Mouse (Mus musculus): Measurements from ENCODE around the gene Amigo1.

Amigo1 gene

GRCm38 (mm10) chr3:108186098-108187047 is at the start of gene Amigo1:
Gene Amigo1, plus strand, starts transcription at chr3:108186335.
- DNase-seq (ENCODE audit: low spot score): no peak

GRCm38 (mm10) chr3:108139113-108139512 is 47.0 kb upstream of the Amigo1 start:
- DNase-seq (ENCODE audit: low spot score): no peak

GRCm38 (mm10) chr3:108140786-108141185 is 45.3 kb upstream of the Amigo1 start:
- DNase-seq (ENCODE audit: low spot score): no peak

GRCm38 (mm10) chr3:108145534-108146445 is 40.3 kb upstream of the Amigo1 start, which contains the start of gene Gnai3:
Gene Gnai3, minus strand, starts transcription at chr3:108146146.
- DNase-seq (ENCODE audit: low spot score): peak; percentile 83

GRCm38 (mm10) chr3:108146671-108147070 is 39.5 kb upstream of the Amigo1 start:
- DNase-seq (ENCODE audit: low spot score): no peak

GRCm38 (mm10) chr3:108147386-108148235 is 38.5 kb upstream of the Amigo1 start:
- peak; percentile 65 for DNase-seq (ENCODE audit: low spot score)

GRCm38 (mm10) chr3:108152290-108152689 is 33.8 kb upstream of the Amigo1 start:
- DNase-seq (ENCODE audit: low spot score): no peak

- no peak for DNase-seq (ENCODE audit: low spot score)
Observed at GRCm38 (mm10) chr3:108154656-108155055, 31.5 kb upstream of the Amigo1 start, which contains the start of gene Gpr61. Gene Gpr61, minus strand, starts transcription at chr3:108154882.

GRCm38 (mm10) chr3:108158383-108159037 is 27.6 kb upstream of the Amigo1 start:
- no peak for DNase-seq (ENCODE audit: low spot score)

GRCm38 (mm10) chr3:108164091-108164490 is 22.0 kb upstream of the Amigo1 start:
- no peak for DNase-seq (ENCODE audit: low spot score)

GRCm38 (mm10) chr3:108164807-108165206 is 21.3 kb upstream of the Amigo1 start:
- DNase-seq (ENCODE audit: low spot score): peak; percentile 48

- DNase-seq (ENCODE audit: low spot score): no peak
Observed at GRCm38 (mm10) chr3:108165532-108166315, 20.4 kb upstream of the Amigo1 start.

GRCm38 (mm10) chr3:108166486-108167211 is 19.5 kb upstream of the Amigo1 start:
- DNase-seq (ENCODE audit: low spot score): no peak

GRCm38 (mm10) chr3:108167499-108167898 is 18.6 kb upstream of the Amigo1 start:
- DNase-seq (ENCODE audit: low spot score): no peak

- no peak for DNase-seq (ENCODE audit: low spot score)
Observed at GRCm38 (mm10) chr3:108169199-108169598, 16.9 kb upstream of the Amigo1 start.

- DNase-seq (ENCODE audit: low spot score): peak; percentile 64
Observed at GRCm38 (mm10) chr3:108174672-108175531, 11.2 kb upstream of the Amigo1 start.

GRCm38 (mm10) chr3:108178756-108179715 is 7.1 kb upstream of the Amigo1 start:
- DNase-seq (ENCODE audit: low spot score): no peak
